In genomic region chr1:105878416-105878815, GRCm38 (mm10) we compare ENCODE assay signal across 28 mouse cellular contexts.
"Had no signal": no experiment of that assay in that cellular context is flagged by ENCODE, and none has a peak within 500 bp of the region (broad histone marks: within the 10 kb centered on the region; RNA-seq: fewer than 3 reads in every experiment).

No protein-coding gene starts in this region.

- H3K4me3 ChIP-seq: limb, embryonic 10.5 days; limb, embryonic 12.5 days; limb, embryonic 13.5 days; limb, embryonic 15.5 days; liver, embryonic 12.5 days; liver, embryonic 13.5 days; liver, embryonic 15.5 days; lung, embryonic 15.5 days; megakaryocyte, embryonic 14.5 days; midbrain, embryonic 10.5 days; midbrain, embryonic 12.5 days; midbrain, embryonic 13.5 days; midbrain, embryonic 15.5 days; myocyte; neural tube, embryonic 12.5 days had no signal

- H3K4me1 ChIP-seq: liver, embryonic 13.5 days; liver, embryonic 15.5 days had no signal

- DNase-seq: left cerebral cortex, postnatal 4 days; liver; liver, embryonic 13.5 days; liver, postnatal 0 days; lung, adult 18-20 months; lung, adult 2 months; lung, embryonic 14.5 days; lung, postnatal 10 days; lung, postnatal 14 days; lung, postnatal 36 days; lung, postnatal 4 days; midbrain, embryonic 14.5 days had no signal

- H3K27ac ChIP-seq: limb, embryonic 10.5 days; limb, embryonic 12.5 days; limb, embryonic 13.5 days; limb, embryonic 15.5 days; liver, embryonic 12.5 days; liver, embryonic 13.5 days; liver, embryonic 14.5 days; liver, embryonic 15.5 days; lung, embryonic 15.5 days; macrophage; midbrain, embryonic 10.5 days; midbrain, embryonic 12.5 days; midbrain, embryonic 13.5 days; midbrain, embryonic 15.5 days; neural tube, embryonic 12.5 days had no signal

- H3K27me3 ChIP-seq: limb, embryonic 13.5 days; limb, embryonic 15.5 days; liver, embryonic 13.5 days; lung, embryonic 15.5 days; midbrain, embryonic 13.5 days; midbrain, embryonic 15.5 days; neural tube, embryonic 12.5 days had no signal

- H3K9me3 ChIP-seq: limb, embryonic 10.5 days; limb, embryonic 12.5 days; limb, embryonic 13.5 days; limb, embryonic 15.5 days; liver, embryonic 12.5 days; liver, embryonic 13.5 days; liver, embryonic 15.5 days; lung, embryonic 15.5 days; megakaryocyte, embryonic 14.5 days; midbrain, embryonic 10.5 days; midbrain, embryonic 12.5 days; midbrain, embryonic 13.5 days; midbrain, embryonic 15.5 days; neural tube, embryonic 12.5 days had no signal

- H3K36me3 ChIP-seq: limb, embryonic 10.5 days; limb, embryonic 12.5 days; limb, embryonic 13.5 days; limb, embryonic 15.5 days; liver, embryonic 12.5 days; liver, embryonic 13.5 days; liver, embryonic 15.5 days; lung, embryonic 15.5 days; midbrain, embryonic 10.5 days; midbrain, embryonic 12.5 days; midbrain, embryonic 13.5 days; midbrain, embryonic 15.5 days; neural tube, embryonic 12.5 days had no signal
